Mouse (Mus musculus): Measurements from ENCODE around the gene Pcbd1.
"Not testable (repeated sequence)": the region's sequence is repeated elsewhere in the genome, so short reads cannot be mapped to it uniquely, and the experiment has no call there.

The Pcbd1 gene

GRCm38 (mm10) chr10:61103564-61104114, 14.5 kb downstream of the Pcbd1 start:
- DNase-seq (ENCODE audit: low spot score) = no peak

DNA sequence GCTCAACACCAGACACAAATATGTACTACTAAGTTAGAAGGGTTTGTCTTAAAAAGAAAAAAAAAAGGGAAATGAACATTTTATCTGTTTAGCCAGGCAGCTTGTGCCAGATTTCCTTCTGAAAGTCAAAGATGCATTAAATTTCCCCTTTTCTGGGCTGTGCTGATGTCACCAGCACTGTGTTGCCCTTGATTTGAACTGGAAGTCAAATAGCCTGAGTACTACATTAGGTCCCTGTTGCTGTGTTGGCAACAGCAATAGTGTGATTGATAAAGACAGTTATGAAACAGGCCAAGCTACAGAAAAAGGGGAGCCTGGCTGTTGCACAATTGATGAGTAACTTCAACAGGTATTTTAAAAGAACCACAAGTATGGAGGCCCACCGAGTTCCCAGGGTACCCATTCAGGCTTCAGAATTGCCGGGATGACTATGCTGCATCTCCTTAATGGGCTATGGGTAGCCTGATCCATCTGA, 25.2 kb downstream of the Pcbd1 start:
- no peak for DNase-seq (ENCODE audit: low spot score)

GRCm38 (mm10) chr10:61121732-61122131, 32.6 kb downstream of the Pcbd1 start:
- not testable (repeated sequence) for DNase-seq (ENCODE audit: low spot score)

- DNase-seq (ENCODE audit: low spot score) = no peak
Observed at GRCm38 (mm10) chr10:61123276-61123913, 34.3 kb downstream of the Pcbd1 start.

DNA sequence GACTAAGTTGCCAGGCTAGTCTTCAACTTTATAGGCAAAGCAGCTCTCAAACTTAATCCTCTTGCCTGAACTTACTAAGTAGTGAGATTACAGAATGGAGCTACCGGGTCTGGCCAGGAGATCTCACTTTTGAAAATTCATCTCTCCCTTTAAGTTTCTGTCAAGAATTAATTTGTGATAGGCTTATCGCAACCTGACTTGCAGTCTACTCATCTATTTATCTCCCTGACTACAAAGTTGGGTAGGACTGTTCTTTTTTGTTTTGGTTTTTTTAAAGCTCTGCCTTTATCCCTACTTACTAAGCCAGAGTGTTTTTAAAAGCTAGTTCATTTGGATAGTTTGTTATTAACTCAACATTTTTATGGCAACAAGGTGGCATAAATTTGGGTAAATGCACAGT, 35.3 kb downstream of the Pcbd1 start:
- DNase-seq (ENCODE audit: low spot score) = no peak

DNA sequence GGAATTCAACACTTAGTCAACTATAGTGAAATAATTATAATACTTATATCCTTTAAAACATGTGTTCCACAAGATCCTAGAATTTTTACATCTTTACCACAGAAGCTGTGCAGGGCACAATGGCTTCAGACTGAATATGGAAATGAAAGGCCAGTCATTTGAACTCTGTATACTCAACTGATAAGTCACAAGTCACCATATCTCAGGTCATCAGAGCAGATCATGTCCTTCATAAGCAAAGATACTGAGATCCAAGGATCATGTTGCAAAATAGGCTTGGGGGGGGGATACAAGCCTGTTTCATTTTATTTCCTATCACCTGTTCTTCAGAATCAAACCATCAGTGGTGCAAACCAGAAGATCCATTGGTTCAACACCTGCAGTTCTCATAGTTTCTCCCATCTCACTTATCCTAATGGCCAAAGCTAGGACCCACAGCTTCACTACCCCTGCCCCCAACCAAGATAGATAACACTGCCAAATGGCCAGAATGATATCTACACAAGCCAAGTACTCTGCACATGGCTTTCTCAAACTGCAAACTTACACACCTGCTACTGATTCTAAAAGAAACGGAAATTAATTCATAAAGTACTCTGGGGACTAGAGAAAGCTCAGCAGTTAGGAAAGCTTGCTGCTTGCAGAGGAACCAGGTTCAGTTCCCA, 39.7 kb downstream of the Pcbd1 start:
- no peak for DNase-seq (ENCODE audit: low spot score)

- DNase-seq (ENCODE audit: low spot score) = no peak
Observed at GRCm38 (mm10) chr10:61130959-61131358, 41.8 kb downstream of the Pcbd1 start.

DNA sequence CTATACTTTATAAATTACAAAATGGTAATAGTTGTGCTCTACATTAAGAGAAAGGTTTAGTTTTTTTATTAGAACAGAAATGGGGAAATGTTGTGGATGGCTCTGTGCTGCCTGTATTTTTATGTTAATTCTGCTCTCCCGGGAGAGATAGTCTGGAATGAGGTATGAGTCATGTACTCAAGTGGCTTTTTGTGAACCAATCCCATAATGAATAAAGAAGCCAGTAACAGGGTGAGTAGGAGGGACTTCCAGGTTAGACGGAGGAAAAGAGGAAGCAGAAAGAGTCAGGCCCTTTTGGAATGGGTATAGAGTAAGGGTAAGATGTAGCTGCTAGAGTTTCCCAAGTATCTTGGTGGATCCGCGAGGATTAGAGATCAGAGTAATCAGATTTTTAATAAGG, 44.9 kb downstream of the Pcbd1 start:
- DNase-seq (ENCODE audit: low spot score) = no peak

GRCm38 (mm10) chr10:61135226-61135839, 46.2 kb downstream of the Pcbd1 start:
- DNase-seq (ENCODE audit: low spot score) = no peak

DNA sequence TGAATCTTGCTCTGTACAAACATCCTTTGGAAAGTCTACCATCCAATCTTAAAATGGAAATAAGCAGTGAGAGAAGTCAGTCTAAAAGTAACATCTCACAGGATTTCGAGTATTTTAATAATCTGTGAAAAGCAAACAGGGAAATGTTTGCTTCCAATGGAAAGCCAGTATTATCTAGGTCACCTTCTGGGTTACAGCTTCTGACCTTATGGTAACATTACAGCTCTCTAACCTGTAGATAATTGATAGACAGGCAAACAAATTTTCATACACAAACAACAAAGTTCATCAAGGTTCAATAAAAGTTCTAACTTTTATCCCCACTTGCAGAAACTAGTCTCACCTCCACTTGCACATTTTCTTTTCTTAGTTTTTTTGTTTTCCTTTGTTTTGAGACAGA, 48.4 kb downstream of the Pcbd1 start:
- no peak for DNase-seq (ENCODE audit: low spot score)

DNA sequence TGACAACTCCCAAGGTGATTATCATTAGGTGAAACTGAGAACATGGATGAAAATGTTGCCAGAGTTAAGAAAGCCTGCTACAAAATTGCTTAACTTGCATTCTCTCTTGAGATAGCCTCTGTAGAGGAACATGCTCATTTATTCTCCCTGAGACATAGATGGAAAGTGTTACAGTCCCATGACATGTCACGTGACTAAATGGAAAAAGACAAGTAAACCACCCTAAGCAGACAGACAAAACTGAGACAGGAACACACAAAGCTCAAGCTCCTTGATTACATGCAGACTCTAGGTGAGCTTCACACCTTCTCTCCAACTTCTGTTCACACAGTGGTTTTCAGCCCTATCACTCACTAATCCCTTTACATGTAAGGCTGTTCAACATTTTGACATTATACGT, 54.2 kb downstream of the Pcbd1 start:
- no peak for DNase-seq (ENCODE audit: low spot score)
